Mouse (Mus musculus): ENCODE measurements at regions not wholly inside any gene's neighbourhood (a gene's known extent, or its start where the extent isn't known, plus 50 kb on each side); places are given as distances from the start of the nearest gene placed in this dataset.

- peak; percentile 73 for ATAC-seq (replicated peaks; ENCODE audit: poor library complexity, severe bottlenecking)
These were observed 257.1 kb upstream of the Pkn2 start for GRCm38 (mm10) chr3:143138952-143139351.

GRCm38 (mm10) chr3:143134528-143134927 is 252.7 kb upstream of the Pkn2 start:
- ATAC-seq (replicated peaks; ENCODE audit: poor library complexity, severe bottlenecking) = no peak

- peak; percentile 55 for ATAC-seq (replicated peaks; ENCODE audit: poor library complexity, severe bottlenecking)
These were observed 226.0 kb upstream of the Pkn2 start for GRCm38 (mm10) chr3:143107733-143108291.

GRCm38 (mm10) chr3:143104734-143105133 is 222.9 kb upstream of the Pkn2 start:
- ATAC-seq (replicated peaks; ENCODE audit: poor library complexity, severe bottlenecking) = no peak

- ATAC-seq (replicated peaks; ENCODE audit: poor library complexity, severe bottlenecking) = peak; percentile 75
These were observed 221.5 kb upstream of the Pkn2 start for GRCm38 (mm10) chr3:143103333-143103732.

- peak; percentile 36 for ATAC-seq (replicated peaks; ENCODE audit: poor library complexity, severe bottlenecking)
These were observed 219.2 kb upstream of the Pkn2 start for GRCm38 (mm10) chr3:143100810-143101645.

- ATAC-seq (replicated peaks; ENCODE audit: poor library complexity, severe bottlenecking) = no peak
These were observed 218.4 kb upstream of the Pkn2 start for GRCm38 (mm10) chr3:143100203-143100602.

- no peak for ATAC-seq (replicated peaks; ENCODE audit: poor library complexity, severe bottlenecking)
These were observed 210.4 kb upstream of the Pkn2 start for GRCm38 (mm10) chr3:143092206-143092605.

- ATAC-seq (replicated peaks; ENCODE audit: poor library complexity, severe bottlenecking) = peak; percentile 50
These were observed 209.1 kb upstream of the Pkn2 start for GRCm38 (mm10) chr3:143090886-143091285.

GRCm38 (mm10) chr3:143090316-143090715 is 208.5 kb upstream of the Pkn2 start:
- ATAC-seq (replicated peaks; ENCODE audit: poor library complexity, severe bottlenecking) = peak; percentile 74

- no peak for ATAC-seq (replicated peaks; ENCODE audit: poor library complexity, severe bottlenecking)
These were observed 206.0 kb upstream of the Pkn2 start for GRCm38 (mm10) chr3:143087786-143088185.

- no peak for ATAC-seq (replicated peaks; ENCODE audit: poor library complexity, severe bottlenecking)
These were observed 196.5 kb upstream of the Pkn2 start for GRCm38 (mm10) chr3:143078310-143078709.

GRCm38 (mm10) chr3:143071839-143072373 is 190.1 kb upstream of the Pkn2 start:
- no peak for ATAC-seq (replicated peaks; ENCODE audit: poor library complexity, severe bottlenecking)

GRCm38 (mm10) chr3:143054858-143055257 is 173.1 kb upstream of the Pkn2 start:
- no peak for ATAC-seq (replicated peaks; ENCODE audit: poor library complexity, severe bottlenecking)

GRCm38 (mm10) chr3:143053286-143053993 is 171.6 kb upstream of the Pkn2 start:
- ATAC-seq (replicated peaks; ENCODE audit: poor library complexity, severe bottlenecking) = no peak

- ATAC-seq (replicated peaks; ENCODE audit: poor library complexity, severe bottlenecking) = peak; percentile 81
These were observed 158.9 kb upstream of the Pkn2 start for GRCm38 (mm10) chr3:143040666-143041065.

GRCm38 (mm10) chr3:143036108-143036507 is 154.3 kb upstream of the Pkn2 start:
- peak; percentile 90 for ATAC-seq (replicated peaks; ENCODE audit: poor library complexity, severe bottlenecking)

GRCm38 (mm10) chr3:143034588-143034987 is 152.8 kb upstream of the Pkn2 start:
- ATAC-seq (replicated peaks; ENCODE audit: poor library complexity, severe bottlenecking) = no peak

GRCm38 (mm10) chr3:143022486-143022885 is 140.7 kb upstream of the Pkn2 start:
- no peak for ATAC-seq (replicated peaks; ENCODE audit: poor library complexity, severe bottlenecking)

- ATAC-seq (replicated peaks; ENCODE audit: poor library complexity, severe bottlenecking) = peak; percentile 34
These were observed 139.5 kb upstream of the Pkn2 start for GRCm38 (mm10) chr3:143021159-143021871.

All from granulocyte monocyte progenitor cell, adult 5-6 weeks (primary cell).